Mouse (Mus musculus): ENCODE measurements at regions not wholly inside any gene's neighbourhood (a gene's known extent, or its start where the extent isn't known, plus 50 kb on each side); places are given as distances from the start of the nearest gene placed in this dataset.

DNA sequence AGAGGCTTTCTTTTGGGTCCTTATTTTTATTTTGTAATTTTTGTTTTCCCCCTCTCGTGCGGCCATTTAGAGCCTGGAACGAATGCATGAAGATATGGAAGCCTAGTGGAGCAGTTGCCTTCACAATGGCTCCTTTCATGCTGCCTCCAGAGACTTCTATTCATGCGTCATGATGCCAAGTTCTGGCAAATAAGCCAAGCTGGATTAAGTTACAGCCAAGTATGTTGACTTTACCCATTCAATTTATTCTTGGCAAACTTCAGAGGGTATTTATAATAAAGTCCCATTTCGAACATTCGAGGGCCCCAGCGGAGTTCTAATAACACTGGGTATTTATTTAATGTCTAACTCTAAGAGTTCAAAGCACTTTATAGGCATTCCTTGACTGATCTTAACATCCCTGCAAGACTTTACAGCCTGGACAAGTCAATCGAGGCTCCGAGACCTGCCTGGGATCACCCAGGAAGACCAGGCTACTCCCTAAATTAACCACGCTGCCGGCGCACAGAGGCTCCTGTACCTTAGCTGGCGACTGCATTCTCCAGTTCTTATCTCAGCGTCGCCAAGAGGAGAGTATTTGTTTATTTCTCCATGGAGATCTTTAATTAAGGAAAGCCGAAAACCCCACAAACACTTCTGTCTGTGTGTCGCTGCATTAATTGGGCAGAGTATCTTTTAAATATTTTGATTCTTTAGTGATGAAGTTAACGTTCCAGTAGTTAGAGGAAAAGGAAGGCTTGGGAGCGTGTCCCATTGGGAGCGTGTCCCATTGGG lies 75.5 kb downstream of the Ackr3 start:
- no peak overlapping the region for H3K4me3 ChIP-seq

DNA sequence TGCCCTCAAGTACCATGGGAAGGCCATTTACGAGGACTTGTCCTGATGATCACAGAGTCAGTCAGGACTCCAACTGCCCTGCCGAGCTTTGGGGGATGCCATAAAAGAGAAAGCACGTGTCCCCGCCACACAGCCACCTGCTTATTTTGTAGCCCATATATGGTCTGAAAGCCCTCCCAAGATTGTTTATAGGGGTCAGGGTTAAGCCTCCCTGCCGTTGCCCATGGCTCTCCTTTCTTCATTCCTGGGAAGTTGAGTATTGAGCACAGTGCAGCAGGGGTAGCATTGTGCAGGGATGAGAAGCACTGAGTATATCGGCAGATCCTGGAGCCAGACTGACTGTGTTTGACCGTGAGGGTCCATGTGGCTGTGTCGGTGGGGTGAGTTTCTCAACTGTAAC lies 76.4 kb downstream of the Ackr3 start:
- Histone ChIP-seq H3K27ac (no peak overlapping the region), H3K36me3 (no peaks in the 10 kb centered on the region), H3K9ac (no peak overlapping the region), H3K4me1 (peaks cover 20% of the 10 kb centered on the region), H3K4me3 (no peak overlapping the region), H3K9me3 (no peaks in the 10 kb centered on the region), H3K27me3 (peaks cover 55% of the 10 kb centered on the region), H3K4me2 (no peak overlapping the region)
- WGBS, result 66% methylated on average over 8 of the region's 8 CpGs
- ATAC-seq (ENCODE audit: borderline replicate concordance, extremely low read depth, low FRiP score, low TSS enrichment), result no peak

More for the DNA sequence above, 75.5 kb downstream of the Ackr3 start:
- Histone ChIP-seq H3K4me1 (peaks cover 15% of the 10 kb centered on the region), H3K9ac (no peak overlapping the region), H3K27me3 (peaks cover 50% of the 10 kb centered on the region), H3K36me3 (no peaks in the 10 kb centered on the region), H3K9me3 (no peaks in the 10 kb centered on the region), H3K27ac (no peak overlapping the region), H3K4me2 (no peak overlapping the region)
- WGBS, result 40% methylated on average over 20 of the region's 20 CpGs
- no peak for ATAC-seq (ENCODE audit: borderline replicate concordance, extremely low read depth, low FRiP score, low TSS enrichment)

DNA sequence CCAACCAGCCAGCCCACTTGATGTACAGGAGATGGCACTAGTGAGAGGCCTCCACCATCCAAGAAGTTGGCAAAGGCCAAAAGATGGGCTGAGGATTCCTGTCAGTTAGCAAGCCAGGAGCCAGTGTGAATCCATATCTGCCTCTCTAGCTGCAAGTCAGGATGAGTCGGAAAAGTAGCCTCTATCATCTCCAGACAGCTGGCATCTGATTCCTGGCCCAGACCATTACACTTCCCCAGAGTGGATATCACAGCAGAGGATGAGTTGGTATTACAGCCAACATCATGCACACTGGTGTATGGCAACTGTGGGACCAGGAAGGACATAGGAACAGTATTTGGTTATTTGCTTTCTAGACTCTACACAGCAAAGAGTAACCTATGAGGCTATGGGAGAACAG lies 77.5 kb downstream of the Ackr3 start:
- no peak overlapping the region for H3K9ac ChIP-seq
- H3K4me3 ChIP-seq, result no peak overlapping the region
- H3K27ac ChIP-seq, result no peak overlapping the region
- no peak for ATAC-seq (ENCODE audit: borderline replicate concordance, extremely low read depth, low FRiP score, low TSS enrichment)
- no peaks in the 10 kb centered on the region for H3K36me3 ChIP-seq
- H3K27me3 ChIP-seq, result peaks cover 58% of the 10 kb centered on the region
- 84% methylated on average over 1 of the region's 1 CpGs for WGBS
- peaks cover 24% of the 10 kb centered on the region for H3K4me1 ChIP-seq
- H3K9me3 ChIP-seq, result no peaks in the 10 kb centered on the region
- no peak overlapping the region for H3K4me2 ChIP-seq

DNA sequence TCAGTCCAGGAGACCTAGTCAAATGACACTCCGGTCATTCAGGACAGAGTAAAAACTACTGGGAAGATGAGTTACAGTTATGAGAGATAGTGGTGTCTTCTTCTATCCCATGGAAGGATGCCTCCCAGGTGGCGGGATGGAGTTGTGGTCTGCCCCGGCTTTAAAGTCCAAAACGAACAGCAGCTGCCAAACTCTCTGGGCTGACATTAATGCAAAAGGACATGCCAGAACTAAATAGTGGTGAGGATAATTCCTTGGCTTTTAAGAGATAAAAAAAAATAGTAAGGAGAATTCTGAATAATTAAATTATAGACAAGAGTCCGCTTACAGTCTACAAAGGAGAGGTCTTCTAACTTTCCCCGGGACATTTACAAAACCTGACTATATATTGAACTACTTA lies 78.2 kb downstream of the Ackr3 start:
- no peak overlapping the region for H3K9ac ChIP-seq
- no peak overlapping the region for H3K27ac ChIP-seq
- H3K27me3 ChIP-seq, result peaks cover 64% of the 10 kb centered on the region
- H3K4me3 ChIP-seq, result no peak overlapping the region
- H3K36me3 ChIP-seq, result no peaks in the 10 kb centered on the region
- H3K4me2 ChIP-seq, result no peak overlapping the region
- WGBS, result 85% methylated on average over 6 of the region's 6 CpGs
- H3K9me3 ChIP-seq, result no peaks in the 10 kb centered on the region
- no peak for ATAC-seq (ENCODE audit: borderline replicate concordance, extremely low read depth, low FRiP score, low TSS enrichment)
- H3K4me1 ChIP-seq, result peaks cover 24% of the 10 kb centered on the region

DNA sequence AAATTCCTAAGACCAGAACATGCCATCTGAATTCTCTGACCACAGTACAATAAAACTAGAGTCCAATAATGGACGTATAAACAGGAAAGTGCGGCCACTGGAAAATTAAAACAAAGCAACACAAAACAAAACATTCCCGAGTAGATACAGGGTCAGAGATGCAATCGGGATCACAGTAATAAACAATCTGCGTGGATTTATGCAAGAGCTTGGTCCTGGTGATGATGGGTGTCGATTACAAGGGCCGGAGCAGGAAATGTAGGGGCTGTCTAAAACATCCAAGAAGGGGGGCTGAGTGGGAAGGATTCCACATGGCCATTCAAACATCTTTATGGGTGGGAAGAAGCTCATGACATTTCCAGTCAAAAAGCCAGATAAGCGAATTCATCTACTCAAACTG lies 78.6 kb downstream of the Ackr3 start:
- H3K4me2 ChIP-seq, result no peak overlapping the region
- no peaks in the 10 kb centered on the region for H3K36me3 ChIP-seq
- peaks cover 65% of the 10 kb centered on the region for H3K27me3 ChIP-seq
- H3K4me3 ChIP-seq, result no peak overlapping the region
- no peak overlapping the region for H3K27ac ChIP-seq
- no peak for ATAC-seq (ENCODE audit: borderline replicate concordance, extremely low read depth, low FRiP score, low TSS enrichment)
- no peaks in the 10 kb centered on the region for H3K9me3 ChIP-seq
- peaks cover 24% of the 10 kb centered on the region for H3K4me1 ChIP-seq
- 46% methylated on average over 8 of the region's 8 CpGs for WGBS
- H3K9ac ChIP-seq, result no peak overlapping the region

DNA sequence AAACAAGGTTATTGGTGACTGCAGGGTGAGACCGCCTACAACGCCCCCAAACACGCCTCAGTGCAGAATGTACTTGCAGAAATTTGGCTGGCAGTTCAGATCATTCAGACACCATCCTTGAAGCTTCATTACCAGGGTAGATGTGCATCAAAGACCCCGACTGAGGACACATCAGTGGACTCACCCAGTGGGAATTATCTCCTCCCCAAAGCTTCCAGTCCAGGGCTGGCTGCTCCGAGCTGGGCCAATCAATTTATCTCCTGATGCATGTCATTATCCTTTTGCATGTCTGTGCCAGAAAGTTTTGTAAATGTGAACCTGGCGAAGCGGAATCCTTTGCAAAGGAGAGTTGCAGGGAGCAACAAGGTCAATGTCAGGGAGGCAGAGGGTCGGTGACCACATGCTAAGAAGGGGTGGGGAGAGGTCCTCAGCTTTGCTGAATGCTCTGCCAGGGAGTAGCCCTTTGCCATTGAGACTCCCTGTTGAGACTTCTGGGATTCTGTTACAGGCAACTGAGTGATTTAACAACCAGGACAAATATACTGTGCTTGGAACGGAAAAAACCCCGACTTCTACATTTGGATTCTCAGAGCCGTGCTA lies 79.5 kb downstream of the Ackr3 start:
- Histone ChIP-seq H3K4me2 (no peak overlapping the region), H3K36me3 (no peaks in the 10 kb centered on the region), H3K9ac (no peak overlapping the region), H3K4me1 (peaks cover 24% of the 10 kb centered on the region), H3K27me3 (peaks cover 75% of the 10 kb centered on the region), H3K27ac (no peak overlapping the region), H3K9me3 (no peaks in the 10 kb centered on the region), H3K4me3 (no peak overlapping the region)
- ATAC-seq (ENCODE audit: borderline replicate concordance, extremely low read depth, low FRiP score, low TSS enrichment), result no peak
- 43% methylated on average over 11 of the region's 11 CpGs for WGBS

DNA sequence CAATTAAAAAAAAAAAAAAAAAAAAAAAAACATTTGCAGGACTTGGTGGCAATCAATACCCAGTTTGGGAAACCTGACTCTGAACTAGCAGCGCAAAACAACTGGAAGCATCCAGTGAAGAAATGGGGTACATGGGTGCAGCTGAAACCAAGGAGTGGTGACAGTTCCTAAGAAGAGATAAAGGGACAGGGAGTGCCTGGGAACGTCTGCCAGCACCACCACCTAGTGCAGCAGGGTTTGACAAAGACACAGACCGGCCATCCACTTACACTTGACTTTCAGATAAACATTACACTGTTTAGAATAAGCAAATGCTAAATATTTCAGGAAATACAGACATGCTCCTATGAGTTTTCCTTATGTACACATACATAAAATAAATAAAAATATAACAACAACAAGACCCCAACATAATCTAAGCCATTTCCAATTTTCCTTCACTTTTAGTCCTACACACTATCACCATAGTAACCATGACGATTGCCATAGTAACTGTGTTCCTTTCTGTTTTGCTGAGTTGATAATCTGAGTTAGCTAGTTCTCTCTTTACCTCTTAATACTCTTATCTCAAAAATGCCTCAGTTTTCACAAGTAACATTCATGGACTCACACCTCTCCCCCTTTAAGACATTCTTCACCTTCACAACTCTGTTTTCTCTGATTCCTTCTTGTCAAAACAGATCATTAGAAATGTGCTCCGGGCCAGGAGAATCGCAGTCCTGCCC lies 80.3 kb downstream of the Ackr3 start:
- H3K4me1 ChIP-seq, result peaks cover 24% of the 10 kb centered on the region
- no peak overlapping the region for H3K4me3 ChIP-seq
- H3K27ac ChIP-seq, result no peak overlapping the region
- H3K36me3 ChIP-seq, result no peaks in the 10 kb centered on the region
- WGBS, result 49% methylated on average over 6 of the region's 6 CpGs
- no peaks in the 10 kb centered on the region for H3K9me3 ChIP-seq
- peaks cover 83% of the 10 kb centered on the region for H3K27me3 ChIP-seq
- ATAC-seq (ENCODE audit: borderline replicate concordance, extremely low read depth, low FRiP score, low TSS enrichment), result no peak
- no peak overlapping the region for H3K4me2 ChIP-seq
- H3K9ac ChIP-seq, result no peak overlapping the region

DNA sequence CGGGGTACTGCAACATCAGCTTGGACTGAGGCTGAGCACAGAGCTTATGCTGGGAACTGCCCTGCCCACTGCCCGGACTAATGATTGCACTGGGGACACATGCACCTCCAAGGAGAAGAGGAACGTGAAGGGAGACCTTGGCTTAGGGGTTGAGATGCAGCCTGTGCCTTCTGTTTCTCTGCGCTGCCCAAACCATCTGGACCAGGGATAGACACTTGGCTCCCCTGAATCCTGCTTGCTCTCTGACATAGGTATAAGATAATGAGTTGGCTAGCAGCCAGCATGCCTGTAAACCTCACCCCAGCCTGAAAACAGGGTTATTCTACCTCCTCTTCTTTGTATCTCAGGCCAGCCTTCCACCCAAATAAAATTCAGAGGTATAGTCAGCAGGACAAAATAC lies 81.5 kb downstream of the Ackr3 start:
- H3K27me3 ChIP-seq, result peaks cover 87% of the 10 kb centered on the region
- no peak overlapping the region for H3K4me2 ChIP-seq
- H3K4me3 ChIP-seq, result no peak overlapping the region
- H3K36me3 ChIP-seq, result no peaks in the 10 kb centered on the region
- 69% methylated on average over 4 of the region's 4 CpGs for WGBS
- no peak overlapping the region for H3K9ac ChIP-seq
- no peak for ATAC-seq (ENCODE audit: borderline replicate concordance, extremely low read depth, low FRiP score, low TSS enrichment)
- no peaks in the 10 kb centered on the region for H3K9me3 ChIP-seq
- H3K27ac ChIP-seq, result no peak overlapping the region
- peaks cover 34% of the 10 kb centered on the region for H3K4me1 ChIP-seq

DNA sequence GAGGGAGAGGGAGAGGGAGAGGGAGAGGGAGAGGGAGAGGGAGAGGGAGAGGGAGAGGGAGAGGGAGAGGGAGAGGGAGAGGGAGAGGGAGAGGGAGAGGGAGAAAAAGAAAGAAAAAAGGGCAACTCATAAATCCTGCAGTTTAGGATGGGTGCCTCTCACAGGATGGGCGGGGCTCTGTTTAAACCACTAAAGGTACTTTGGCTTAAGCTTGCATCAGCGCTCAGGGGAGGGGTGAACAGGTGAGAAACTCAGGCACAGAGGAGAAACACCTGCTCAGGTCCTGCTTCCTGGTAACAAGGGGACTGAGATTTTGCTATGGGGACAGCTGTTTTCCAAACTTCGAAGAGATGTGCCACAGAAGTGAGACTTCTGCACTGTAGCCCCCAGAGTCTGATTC lies 83.5 kb downstream of the Ackr3 start:
- Histone ChIP-seq H3K36me3 (no peaks in the 10 kb centered on the region), H3K4me1 (peaks cover 34% of the 10 kb centered on the region), H3K4me3 (no peak overlapping the region), H3K9me3 (no peaks in the 10 kb centered on the region), H3K4me2 (no peak overlapping the region), H3K27me3 (peaks cover 86% of the 10 kb centered on the region), H3K27ac (no peak overlapping the region), H3K9ac (no peak overlapping the region)
- WGBS, result 72% methylated on average over 3 of the region's 3 CpGs
- no peak for ATAC-seq (ENCODE audit: borderline replicate concordance, extremely low read depth, low FRiP score, low TSS enrichment)

DNA sequence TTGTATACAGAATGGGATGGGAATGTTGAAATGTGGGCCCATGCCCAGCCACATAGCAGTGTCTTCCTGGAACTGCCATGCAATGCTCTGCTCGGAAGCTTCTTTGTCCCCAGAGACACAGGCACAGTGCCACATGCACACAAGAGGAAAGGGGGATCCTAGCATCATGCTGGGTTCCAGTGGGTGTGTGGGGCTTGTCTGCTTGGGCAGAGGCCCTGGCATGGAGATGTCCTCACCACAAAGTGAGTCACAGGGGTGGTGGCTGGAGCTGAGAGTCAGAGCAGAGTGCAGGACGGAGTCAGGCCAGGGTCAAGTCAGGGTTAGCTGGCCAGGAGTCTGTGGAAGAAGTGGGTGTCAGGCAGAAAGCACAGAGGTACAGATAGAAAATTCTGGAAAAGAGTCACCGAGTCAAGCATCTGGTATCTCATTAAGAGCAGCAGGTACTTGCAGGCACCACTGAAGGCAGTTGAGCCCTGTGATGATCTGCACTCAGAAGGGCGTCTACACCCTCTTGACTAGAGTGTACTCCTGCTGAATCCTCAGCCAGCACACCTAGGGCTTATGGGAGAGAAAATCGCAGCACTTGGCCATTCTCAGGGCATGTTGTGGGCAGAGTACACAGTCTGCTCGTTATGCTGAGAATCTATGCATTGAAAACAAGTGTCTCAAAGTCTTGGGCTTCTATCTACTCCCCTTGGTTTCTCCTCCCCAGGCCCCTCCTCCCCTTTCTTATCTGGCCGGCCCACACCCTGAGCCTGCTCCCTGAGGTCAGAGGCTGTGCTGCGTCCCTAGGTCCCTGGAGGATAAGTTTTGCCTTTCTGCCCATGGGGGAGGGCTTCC lies 85.3 kb downstream of the Ackr3 start:
- Histone ChIP-seq H3K4me3 (no peak overlapping the region), H3K4me2 (no peak overlapping the region), H3K9ac (no peak overlapping the region), H3K4me1 (peaks cover 20% of the 10 kb centered on the region), H3K9me3 (no peaks in the 10 kb centered on the region), H3K27ac (no peak overlapping the region), H3K36me3 (no peaks in the 10 kb centered on the region), H3K27me3 (peaks cover 90% of the 10 kb centered on the region)
- peak; percentile 59; the same call in 1 of the 2 replicates for ATAC-seq (ENCODE audit: borderline replicate concordance, extremely low read depth, low FRiP score, low TSS enrichment)
- 52% methylated on average over 8 of the region's 8 CpGs for WGBS

DNA sequence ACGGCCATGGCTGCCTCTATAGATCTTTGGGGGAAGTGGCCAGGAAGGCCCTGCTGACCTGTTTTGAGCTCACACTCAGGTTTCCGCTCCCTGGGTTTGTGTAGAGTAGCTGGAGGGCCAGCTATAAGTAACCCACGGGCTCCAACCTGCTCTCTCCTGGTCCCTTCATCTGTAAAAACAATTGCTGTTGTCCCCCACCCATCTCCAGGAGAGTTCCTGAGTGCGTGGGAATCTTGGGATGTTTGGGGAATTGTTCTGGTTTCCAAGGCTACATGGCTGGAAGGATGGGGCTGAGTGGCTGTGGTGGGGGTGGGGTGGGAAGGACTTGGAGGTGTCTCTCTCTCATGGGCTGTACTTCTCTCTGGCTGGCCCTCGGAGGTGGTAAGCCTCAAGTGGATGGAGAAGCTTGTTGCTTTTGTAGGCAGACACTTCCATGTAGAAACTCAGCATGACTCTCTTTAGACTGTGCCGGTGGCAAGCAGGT lies 86.0 kb downstream of the Ackr3 start:
- Histone ChIP-seq H3K9me3 (no peaks in the 10 kb centered on the region), H3K9ac (no peak overlapping the region), H3K4me3 (no peak overlapping the region), H3K27me3 (peaks cover 90% of the 10 kb centered on the region), H3K4me1 (peaks cover 14% of the 10 kb centered on the region), H3K36me3 (no peaks in the 10 kb centered on the region), H3K27ac (no peak overlapping the region), H3K4me2 (no peak overlapping the region)
- 0 out of 2 replicates have a peak, but pooled peaks have one; percentile 4 for ATAC-seq (ENCODE audit: borderline replicate concordance, extremely low read depth, low FRiP score, low TSS enrichment)
- 31% methylated on average over 6 of the region's 6 CpGs for WGBS

Data from lung, embryonic 15.5 days (tissue).